Mouse (Mus musculus) E14TG2a.4 (cell line): ENCODE measurements around the gene Taar5.

Source experiments
- H3K27me3 ChIP-seq: 2 replicates; pipeline ENCODE4 v1.6.1; 2014; ENCODE audit warnings: low read length, control low read depth; ENCODE audit not compliant: insufficient read depth
- H3K36me3 ChIP-seq: 2 replicates; pipeline ENCODE4 v1.6.1; 2014; ENCODE audit warnings: low read length, control low read depth; ENCODE audit not compliant: insufficient read depth
- H3K4me1 ChIP-seq: replicated peaks from 2 replicates; pipeline ENCODE4 v1.6.1; 2014; ENCODE audit warnings: low read depth, low read length, control low read depth
- H3K4me3 ChIP-seq: replicated peaks from 2 replicates; pipeline ENCODE4 v1.5.1; 2014; ENCODE audit warnings: mild to moderate bottlenecking, low read length
- H3K9me3 ChIP-seq: 2 replicates; pipeline ENCODE4 v1.6.1; 2014; ENCODE audit warnings: low read length, control low read depth
- CTCF ChIP-seq: conservative IDR thresholded peaks from 2 replicates; pipeline ENCODE4 v1.5.1; 2014; ENCODE audit warnings: low read length
- NANOG ChIP-seq: IDR thresholded peaks from 2 replicates; pipeline ENCODE4 v1.6.1; 2014; ENCODE audit warnings: borderline replicate concordance, low read length, mixed read lengths
- POU5F1 ChIP-seq: IDR thresholded peaks from 2 replicates; pipeline ENCODE4 v1.6.1; 2014; ENCODE audit warnings: low read length, borderline replicate concordance

Taar5 gene

DNA sequence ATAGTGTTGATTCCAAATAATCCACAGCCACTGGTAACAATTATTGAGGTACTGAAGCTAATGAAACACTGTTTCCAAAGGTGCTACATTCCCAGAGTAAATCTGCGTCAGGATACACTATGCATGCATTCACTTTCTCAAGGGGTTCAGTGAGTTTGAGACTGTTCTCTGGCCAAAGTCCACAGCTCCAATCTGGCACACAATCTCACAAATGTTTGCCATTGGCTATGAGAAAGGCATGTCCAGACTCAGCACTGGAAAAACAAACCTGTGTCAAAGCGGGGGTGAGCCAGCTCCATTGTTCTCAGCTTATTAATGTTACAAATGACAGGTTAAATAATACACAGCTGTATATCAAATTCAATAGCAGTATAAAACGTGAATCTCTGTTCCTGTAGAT lies 11.4 kb upstream of the Taar5 start:
- Histone ChIP-seq H3K36me3 (no peaks in the 10 kb centered on the region), H3K4me1 (no peaks in the 10 kb centered on the region), H3K4me3 (no peak overlapping the region), H3K9me3 (no peaks in the 10 kb centered on the region), H3K27me3 (no peaks in the 10 kb centered on the region)
- no peak for TF ChIP-seq CTCF
- TF ChIP-seq NANOG, result no peak
- TF ChIP-seq POU5F1, result no peak

GRCm38 (mm10) chr10:23960444-23960915 lies 10.0 kb upstream of the Taar5 start, which contains the start of gene Taar4:
Gene Taar4, plus strand, starts transcription at chr10:23960494.
- Histone ChIP-seq H3K9me3 (no peaks in the 10 kb centered on the region), H3K27me3 (no peaks in the 10 kb centered on the region), H3K4me3 (no peak within 1 kb of the TSS), H3K36me3 (no peaks in the 10 kb centered on the region), H3K4me1 (no peaks in the 10 kb centered on the region)
- TF ChIP-seq CTCF, result no peak
- no peak for TF ChIP-seq POU5F1
- no peak for TF ChIP-seq NANOG

DNA sequence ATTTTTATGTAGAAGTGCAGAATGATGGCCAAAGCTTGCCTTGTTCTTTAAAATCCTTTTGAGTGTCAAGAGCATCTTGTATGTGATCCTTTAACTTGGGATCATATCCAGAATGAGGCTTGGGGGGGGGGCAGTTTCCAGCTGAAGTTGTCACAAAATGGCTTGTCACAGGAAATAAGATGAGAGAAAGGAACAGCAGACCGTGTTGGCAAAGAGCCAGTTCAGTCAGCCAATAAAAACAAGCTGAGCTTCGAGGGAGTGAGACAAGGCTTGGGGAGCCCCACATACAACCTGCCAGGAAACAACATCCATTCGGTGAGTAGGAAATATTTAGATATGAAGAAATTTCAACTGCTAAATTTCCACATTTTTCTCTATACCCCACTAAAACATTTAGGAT lies 7.1 kb upstream of the Taar5 start:
- Histone ChIP-seq H3K4me3 (no peak overlapping the region), H3K9me3 (peaks cover 4% of the 10 kb centered on the region; the same call in 1 of the 2 replicates), H3K27me3 (no peaks in the 10 kb centered on the region), H3K4me1 (no peaks in the 10 kb centered on the region), H3K36me3 (no peaks in the 10 kb centered on the region)
- TF ChIP-seq CTCF (no peak), NANOG (no peak), POU5F1 (no peak)

GRCm38 (mm10) chr10:23964921-23965610 lies 5.4 kb upstream of the Taar5 start:
- H3K9me3 ChIP-seq, result peaks cover 5% of the 10 kb centered on the region; the same call in 1 of the 2 replicates
- H3K27me3 ChIP-seq, result no peaks in the 10 kb centered on the region
- H3K36me3 ChIP-seq, result no peaks in the 10 kb centered on the region
- no peaks in the 10 kb centered on the region for H3K4me1 ChIP-seq
- no peak for TF ChIP-seq POU5F1
- no peak for TF ChIP-seq NANOG
- TF ChIP-seq CTCF, result no peak
- no peak overlapping the region for H3K4me3 ChIP-seq

GRCm38 (mm10) chr10:23971256-23971655 lies 750 bp downstream of the Taar5 start:
- H3K4me1 ChIP-seq, result no peaks in the 10 kb centered on the region
- no peaks in the 10 kb centered on the region for H3K27me3 ChIP-seq
- TF ChIP-seq CTCF (no peak), POU5F1 (no peak), NANOG (no peak)
- no peaks in the 10 kb centered on the region for H3K36me3 ChIP-seq
- H3K4me3 ChIP-seq, result no peak overlapping the region
- peaks cover 5% of the 10 kb centered on the region; the same call in 1 of the 2 replicates for H3K9me3 ChIP-seq

- peaks cover 20% of the 10 kb centered on the region for H3K4me1 ChIP-seq
- no peaks in the 10 kb centered on the region for H3K36me3 ChIP-seq
- H3K4me3 ChIP-seq, result no peak overlapping the region
- no peaks in the 10 kb centered on the region for H3K27me3 ChIP-seq
- TF ChIP-seq CTCF (no peak), NANOG (peak; percentile 65; the same call in 1 of the 2 replicates)
- peaks cover 5% of the 10 kb centered on the region; the same call in 1 of the 2 replicates for H3K9me3 ChIP-seq
These were observed 7.5 kb downstream of the Taar5 start for GRCm38 (mm10) chr10:23977958-23978357.

DNA sequence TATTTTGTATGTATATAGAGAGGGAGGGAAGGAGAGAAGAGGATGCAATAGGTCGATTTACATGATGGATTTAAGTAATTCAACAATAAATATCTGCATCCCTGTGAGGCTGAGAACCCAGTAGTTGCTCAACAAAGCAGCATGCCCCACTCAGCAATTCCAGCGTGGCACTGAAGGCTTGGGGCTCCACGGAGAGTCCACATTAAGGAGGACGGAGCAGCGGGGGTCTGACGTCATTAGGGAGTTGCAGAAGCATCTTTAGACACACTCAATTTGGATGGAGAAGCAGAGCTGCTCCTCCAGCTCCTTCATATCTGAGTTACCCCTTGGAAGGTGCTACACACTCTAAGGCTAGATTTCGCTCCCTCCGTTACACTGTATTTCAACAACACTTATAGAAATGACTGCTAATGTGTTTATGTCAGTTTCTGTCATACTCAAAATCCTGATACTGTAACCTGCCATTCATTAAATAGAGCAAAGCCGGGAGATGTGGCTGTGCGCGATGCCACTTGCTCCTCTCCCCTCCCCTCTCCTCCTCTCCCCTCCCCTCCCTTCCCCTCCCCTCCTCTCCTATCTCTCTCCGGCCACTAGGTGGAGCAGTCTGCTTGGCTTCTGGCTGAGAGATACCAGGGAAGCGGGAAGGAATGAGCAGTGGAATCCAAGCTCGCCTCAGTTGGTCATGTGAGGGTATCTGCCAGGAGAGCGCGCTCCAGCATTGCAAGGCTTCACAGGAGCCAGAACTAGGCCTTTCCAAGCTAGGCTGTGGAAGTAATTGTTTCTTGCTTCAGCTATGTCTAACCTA lies 8.6 kb downstream of the Taar5 start:
- Histone ChIP-seq H3K27me3 (no peaks in the 10 kb centered on the region), H3K4me1 (peaks cover 23% of the 10 kb centered on the region), H3K4me3 (no peak overlapping the region), H3K36me3 (no peaks in the 10 kb centered on the region), H3K9me3 (peaks cover 5% of the 10 kb centered on the region; the same call in 1 of the 2 replicates)
- peak; percentile 54 for TF ChIP-seq CTCF
- TF ChIP-seq NANOG, result no peak

DNA sequence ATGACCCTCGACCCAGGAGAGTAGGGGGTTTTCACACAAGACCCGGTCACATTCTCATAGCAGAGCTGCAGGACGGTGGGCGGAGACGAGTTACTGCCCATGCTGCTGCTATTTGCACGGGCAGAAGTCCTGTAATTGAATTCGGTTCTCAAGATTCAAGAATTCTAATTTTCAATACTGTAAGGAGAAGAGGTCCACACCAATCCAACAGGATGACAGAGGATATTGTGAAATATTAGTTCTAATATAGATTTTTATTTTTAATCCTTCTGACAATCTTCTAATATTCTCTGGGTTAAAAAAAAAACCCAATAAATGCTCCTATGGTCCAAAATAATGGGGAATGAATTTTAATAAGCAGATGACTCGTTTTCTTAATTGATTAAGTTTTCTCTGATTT lies 15.0 kb downstream of the Taar5 start, which contains the start of gene Taar6:
Taar6 (minus strand) TSS at position 101 of the 400 bp plus-strand sequence.
- no peak for TF ChIP-seq NANOG
- TF ChIP-seq POU5F1, result no peak
- H3K27me3 ChIP-seq, result no peaks in the 10 kb centered on the region
- no peaks in the 10 kb centered on the region for H3K9me3 ChIP-seq
- H3K36me3 ChIP-seq, result no peaks in the 10 kb centered on the region
- 0 out of 2 replicates have a peak, but pooled peaks cover 3% of the 10 kb centered on the region for H3K4me1 ChIP-seq
- no peak within 1 kb of the TSS for H3K4me3 ChIP-seq
